Mouse (Mus musculus) midbrain, embryonic 11.5 days (tissue): Measurements from ENCODE around the gene Pygb. TPM values are rescaled to one million over a fixed set of nuclear protein-coding genes. Genes with fewer than 3 reads are reported as not detected.

ENCODE experiments used
- ATAC-seq: fragments of 200-750 bp; cut with Nextera tagmentation; 2 replicates; pipeline ENCODE4 v1.8.0; 2017; ENCODE audit warnings: moderate TSS enrichment, moderate library complexity; ENCODE audit not compliant: low FRiP score
- DNase-seq: peaks from one replicate; pipeline ENCODE4 v3.0.0; 2015; ENCODE audit warnings: low spot score; ENCODE audit errors: missing footprints
- H3K27ac ChIP-seq: fragments of 300-500 bp; sonication (generic); 2 replicates; pipeline ENCODE4 v1.5.1; 2014; ENCODE audit warnings: low read depth, low read length
- H3K27me3 ChIP-seq: fragments of 300-500 bp; sonication (generic); 2 replicates; pipeline ENCODE4 v1.6.1; 2014; ENCODE audit warnings: mild to moderate bottlenecking, low read length, moderate library complexity, mixed read lengths; ENCODE audit not compliant: control insufficient read depth, insufficient read depth
- H3K36me3 ChIP-seq: fragments of 300-500 bp; sonication (generic); 2 replicates; pipeline ENCODE4 v1.6.1; 2014; ENCODE audit warnings: mild to moderate bottlenecking, low read length, moderate library complexity, mixed read lengths; ENCODE audit not compliant: control insufficient read depth, insufficient read depth
- H3K4me1 ChIP-seq: fragments of 300-500 bp; sonication (generic); 2 replicates; pipeline ENCODE4 v1.6.1; 2014; ENCODE audit warnings: low read length; ENCODE audit not compliant: control insufficient read depth, insufficient read depth
- H3K4me2 ChIP-seq: fragments of 300-500 bp; sonication (generic); 2 replicates; pipeline ENCODE4 v1.6.1; 2014; ENCODE audit warnings: mild to moderate bottlenecking, moderate library complexity
- H3K4me3 ChIP-seq: fragments of 300-500 bp; sonication (generic); 2 replicates; pipeline ENCODE4 v1.5.1; 2014; ENCODE audit warnings: low read depth, low read length
- H3K9ac ChIP-seq: fragments of 300-500 bp; sonication (generic); 2 replicates; pipeline ENCODE4 v1.6.1; 2014; ENCODE audit warnings: low read length
- H3K9me3 ChIP-seq: fragments of 300-500 bp; sonication (generic); 2 replicates; pipeline ENCODE4 v1.6.1; 2016; ENCODE audit warnings: low read length; ENCODE audit not compliant: control insufficient read depth
- WGBS: fragments of 180-500 bp; shearing (Covaris S2); extraction: QIAGEN DNeasy Blood & Tissue Kit; methylation state at CpG from one replicate; pipeline ENCODE4 v1.1.7; 2014; 5-methylcytosine and 5-hydroxymethylcytosine counted together
- polyA plus RNA-seq: library from polyadenylated mRNA; unstranded; fragments of >200 nt; fragmentation: Nextera tagmentation; extraction: Ambion mirVana; gene quantifications from 2 replicates; pipeline ENCODE4 v1.2.1, GENCODE M21; 2014

Gene Pygb
- polyA plus RNA-seq, 1 experiment from 2014 or later = 39.1 TPM

DNA sequence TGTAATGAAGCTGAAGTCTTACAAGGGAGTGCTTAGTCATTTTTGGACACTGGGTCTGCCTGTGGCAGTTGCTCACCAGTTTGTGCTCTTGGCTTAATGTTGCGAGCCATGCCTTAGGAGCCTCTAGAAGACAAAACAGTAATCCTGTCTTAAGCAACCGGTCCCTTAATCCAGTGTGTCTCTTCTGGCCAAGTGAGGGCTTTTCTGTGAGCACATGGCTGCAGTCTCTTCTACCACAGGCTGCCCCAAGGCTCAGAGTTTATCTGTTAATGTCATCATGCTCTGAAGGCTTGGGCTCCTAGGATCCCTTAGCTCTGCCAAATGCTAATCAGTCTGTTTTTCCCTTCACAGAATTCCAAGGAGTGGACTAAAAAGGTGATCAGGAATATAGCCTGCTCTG is 43.5 kb downstream of the Pygb start:
- Histone ChIP-seq H3K27me3 (no peaks in the 10 kb centered on the region), H3K27ac (no peak overlapping the region), H3K4me2 (no peak overlapping the region), H3K36me3 (peaks cover 11% of the 10 kb centered on the region), H3K9me3 (no peaks in the 10 kb centered on the region), H3K4me1 (no peaks in the 10 kb centered on the region), H3K4me3 (no peak overlapping the region), H3K9ac (no peak overlapping the region)
- DNase-seq = no peak
- no peak for ATAC-seq
- 92% methylated on average over 2 of the region's 2 CpGs for WGBS

DNA sequence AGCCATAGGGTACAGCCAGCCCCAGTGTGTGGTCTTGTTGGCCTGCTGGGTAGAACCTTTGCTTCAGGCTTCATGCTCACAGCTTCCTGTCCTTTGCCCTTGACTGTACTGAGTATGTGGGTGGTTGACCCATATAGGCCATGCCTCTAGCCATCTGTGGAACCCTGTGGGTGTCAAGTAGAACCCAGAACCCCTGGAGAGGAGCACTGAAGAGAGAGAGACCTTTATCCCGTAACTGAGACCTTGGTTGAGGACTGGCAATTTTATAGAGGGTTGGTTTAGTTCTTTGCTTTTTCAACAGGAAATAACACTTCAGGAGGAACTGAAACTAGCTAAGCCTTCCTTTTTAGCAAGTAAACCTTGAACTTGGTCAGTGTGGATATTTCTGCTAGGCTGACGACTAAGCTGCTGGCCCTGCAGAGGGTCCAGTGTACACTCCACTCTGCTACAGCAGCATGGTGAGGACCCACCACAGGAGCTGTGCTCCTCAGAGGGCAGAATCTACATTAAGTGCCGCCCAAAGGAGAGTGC is 44.4 kb downstream of the Pygb start:
- H3K36me3 ChIP-seq = peaks cover 11% of the 10 kb centered on the region
- WGBS = 85% methylated on average over 3 of the region's 3 CpGs
- no peak overlapping the region for H3K9ac ChIP-seq
- no peak overlapping the region for H3K4me2 ChIP-seq
- no peaks in the 10 kb centered on the region for H3K4me1 ChIP-seq
- H3K27ac ChIP-seq = no peak overlapping the region
- H3K27me3 ChIP-seq = no peaks in the 10 kb centered on the region
- DNase-seq = no peak
- no peaks in the 10 kb centered on the region for H3K9me3 ChIP-seq
- ATAC-seq = no peak
- no peak overlapping the region for H3K4me3 ChIP-seq

DNA sequence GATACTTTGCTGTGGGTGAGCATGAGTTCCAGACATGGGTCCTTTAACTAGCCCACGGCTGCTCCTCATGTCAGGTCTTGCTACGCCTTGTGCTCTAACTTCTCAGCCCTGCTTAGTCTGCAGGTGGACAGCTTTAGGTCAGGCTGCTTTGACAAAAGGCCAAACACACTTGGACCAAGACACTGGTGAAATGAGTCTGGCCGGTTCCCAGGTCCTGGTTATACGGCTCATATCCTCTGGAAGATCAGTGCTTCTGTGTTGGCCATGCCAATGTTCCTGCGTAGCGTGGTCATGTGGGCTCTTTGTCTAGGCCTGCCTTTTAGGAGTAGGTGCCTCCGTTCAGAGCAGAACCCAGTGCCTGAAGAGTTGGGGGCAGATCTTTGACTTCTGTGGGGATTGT is 45.5 kb downstream of the Pygb start:
- DNase-seq (no peak), ATAC-seq (no peak)
- 94% methylated on average over 7 of the region's 7 CpGs for WGBS
- H3K36me3 ChIP-seq = peaks cover 9% of the 10 kb centered on the region
- H3K9me3 ChIP-seq = no peaks in the 10 kb centered on the region
- H3K9ac ChIP-seq = no peak overlapping the region
- no peak overlapping the region for H3K4me3 ChIP-seq
- H3K27me3 ChIP-seq = no peaks in the 10 kb centered on the region
- no peak overlapping the region for H3K27ac ChIP-seq
- no peaks in the 10 kb centered on the region for H3K4me1 ChIP-seq
- H3K4me2 ChIP-seq = no peak overlapping the region

DNA sequence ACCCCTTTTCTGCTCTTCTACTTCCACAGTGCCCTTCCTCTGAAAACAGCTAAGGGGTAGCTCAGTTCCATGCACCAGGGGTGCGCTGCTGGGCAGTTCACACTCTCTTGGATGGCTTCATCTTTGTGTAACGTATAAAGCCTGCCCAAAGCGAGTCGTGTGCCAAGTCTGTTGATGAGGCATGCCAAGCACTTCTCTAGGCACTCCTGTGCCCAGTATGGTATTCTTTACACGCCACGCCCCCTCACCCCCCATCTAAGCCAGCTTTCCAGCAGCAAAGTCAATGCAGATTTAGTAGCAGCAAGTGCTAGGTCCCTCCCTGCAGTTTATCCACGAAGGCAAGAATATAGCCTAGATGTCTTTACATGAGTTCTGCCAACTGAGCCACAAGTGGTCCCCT is 48.1 kb downstream of the Pygb start:
- WGBS = 91% methylated on average over 7 of the region's 7 CpGs
- Histone ChIP-seq H3K9me3 (no peaks in the 10 kb centered on the region), H3K36me3 (peaks cover 4% of the 10 kb centered on the region; the same call in 1 of the 2 replicates), H3K27ac (no peak overlapping the region), H3K4me1 (no peaks in the 10 kb centered on the region), H3K4me2 (no peak overlapping the region), H3K4me3 (no peak overlapping the region), H3K27me3 (no peaks in the 10 kb centered on the region), H3K9ac (no peak overlapping the region)
- ATAC-seq = no peak
- DNase-seq = no peak

DNA sequence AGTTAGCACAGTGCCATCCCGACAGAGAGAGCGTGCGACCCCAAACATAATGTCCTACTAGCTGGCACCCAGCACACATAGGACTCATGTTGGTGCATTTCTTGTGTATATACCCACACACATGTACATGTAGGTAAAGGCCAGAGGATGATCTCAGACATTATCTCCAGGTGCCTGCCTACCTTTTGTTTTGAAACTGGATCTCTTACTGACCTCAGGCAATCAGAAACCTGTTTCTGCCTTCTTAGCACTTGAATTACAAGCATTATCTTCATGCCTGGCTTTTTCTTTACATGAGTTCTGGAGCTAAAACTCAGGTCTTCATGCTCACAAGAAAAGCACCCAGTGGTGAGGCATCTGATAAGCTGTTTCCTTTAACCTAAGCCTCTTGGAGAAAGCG is 49.4 kb downstream of the Pygb start:
- Histone ChIP-seq H3K36me3 (0 out of 2 replicates have a peak, but pooled peaks cover 2% of the 10 kb centered on the region), H3K27ac (no peak overlapping the region), H3K9me3 (no peaks in the 10 kb centered on the region), H3K4me3 (no peak overlapping the region), H3K9ac (no peak overlapping the region), H3K27me3 (no peaks in the 10 kb centered on the region), H3K4me2 (no peak overlapping the region), H3K4me1 (no peaks in the 10 kb centered on the region)
- 91% methylated on average over 4 of the region's 4 CpGs for WGBS
- ATAC-seq = no peak
- DNase-seq = no peak

DNA sequence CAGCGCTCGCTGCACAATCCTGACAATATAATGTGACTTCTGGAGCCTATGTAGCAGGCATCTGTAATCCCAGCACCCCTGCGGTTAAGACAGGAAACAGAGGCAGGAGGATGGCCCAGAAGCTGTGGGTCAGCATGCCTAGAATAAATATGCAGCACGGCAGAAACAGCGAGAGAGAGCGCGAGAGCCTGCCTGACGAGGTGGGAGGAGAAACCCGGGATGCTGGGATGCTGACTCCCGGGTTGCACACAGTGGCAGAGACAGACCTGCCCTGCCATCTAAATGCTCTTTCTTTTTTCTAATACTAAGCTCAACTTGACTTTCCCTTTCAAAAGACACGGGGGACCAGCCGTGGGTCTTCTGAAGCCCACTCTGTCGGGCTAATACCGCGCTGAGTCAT is 50.4 kb downstream of the Pygb start:
- ATAC-seq (no peak), DNase-seq (no peak)
- Histone ChIP-seq H3K36me3 (0 out of 2 replicates have a peak, but pooled peaks cover 2% of the 10 kb centered on the region), H3K4me2 (no peak overlapping the region), H3K9ac (no peak overlapping the region), H3K9me3 (no peaks in the 10 kb centered on the region), H3K4me3 (no peak overlapping the region), H3K27ac (no peak overlapping the region), H3K27me3 (no peaks in the 10 kb centered on the region), H3K4me1 (no peaks in the 10 kb centered on the region)
- WGBS = 82% methylated on average over 15 of the region's 15 CpGs

DNA sequence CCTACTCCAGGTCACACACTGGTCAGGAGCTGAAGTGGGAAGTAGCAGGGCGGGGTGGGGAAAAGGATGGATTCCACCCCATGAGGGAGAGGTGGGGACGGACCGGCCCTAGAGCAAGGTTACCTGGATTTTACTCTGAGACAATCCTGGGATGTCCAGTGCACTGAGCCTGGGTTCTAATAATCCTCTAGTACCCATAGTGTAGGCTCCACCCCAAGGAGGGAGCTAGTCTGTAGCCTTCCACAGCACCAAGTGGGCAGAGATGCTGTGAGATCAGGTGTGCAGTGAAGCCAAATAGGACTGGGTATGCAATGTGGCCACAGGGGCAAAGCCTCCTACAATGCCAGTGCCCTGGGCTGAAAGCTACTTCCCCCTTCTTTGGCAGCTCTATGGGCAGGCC is 51.2 kb downstream of the Pygb start:
- 97% methylated on average over 3 of the region's 3 CpGs for WGBS

DNA sequence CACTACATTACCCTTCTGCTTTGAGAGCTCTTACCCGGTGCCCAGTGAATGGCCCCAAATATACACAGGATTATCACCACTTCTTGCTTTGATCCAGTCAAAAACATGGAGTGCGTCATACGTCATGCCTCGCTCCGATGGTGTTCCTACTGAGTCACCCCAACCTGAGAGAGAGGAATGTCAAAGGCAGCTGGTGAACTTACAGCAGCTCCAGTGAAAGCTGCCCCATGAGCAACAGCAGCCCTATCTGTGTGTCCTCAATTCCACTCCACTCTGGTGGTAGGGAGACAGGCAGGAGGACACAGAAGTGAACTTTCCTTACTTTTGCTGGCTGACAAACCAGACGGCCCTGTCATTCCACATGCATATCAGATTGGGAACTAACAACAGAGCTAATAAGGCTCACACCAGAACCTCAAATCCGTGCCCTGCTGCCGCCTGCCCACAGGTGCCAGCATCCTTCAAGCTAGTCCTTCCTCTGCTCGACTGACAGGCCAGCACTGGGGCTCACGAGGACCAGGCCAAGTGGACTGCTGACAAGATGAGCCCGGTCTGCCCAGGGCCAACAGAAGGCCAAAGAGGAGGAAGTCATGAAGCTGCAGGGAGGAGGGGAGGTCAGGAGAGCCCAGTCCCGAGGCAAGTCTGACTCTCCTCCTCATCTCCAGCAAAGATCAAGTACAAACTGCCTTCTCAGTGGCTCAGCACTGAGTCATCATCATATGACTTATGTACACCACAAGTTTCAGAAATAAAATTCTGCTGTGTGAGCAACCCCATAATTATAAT is 53.3 kb downstream of the Pygb start:
- ATAC-seq = no peak
- Histone ChIP-seq H3K27me3 (no peaks in the 10 kb centered on the region), H3K4me2 (no peak overlapping the region), H3K9ac (no peak overlapping the region), H3K4me1 (no peaks in the 10 kb centered on the region), H3K9me3 (no peaks in the 10 kb centered on the region), H3K27ac (no peak overlapping the region), H3K4me3 (no peak overlapping the region), H3K36me3 (0 out of 2 replicates have a peak, but pooled peaks cover 2% of the 10 kb centered on the region)
- 87% methylated on average over 12 of the region's 12 CpGs for WGBS
- no peak for DNase-seq

More for the DNA sequence above, 51.2 kb downstream of the Pygb start:
- H3K4me2 ChIP-seq = no peak overlapping the region
- H3K9me3 ChIP-seq = no peaks in the 10 kb centered on the region
- no peak overlapping the region for H3K4me3 ChIP-seq
- ATAC-seq = 0 out of 2 replicates have a peak, but pooled peaks have one; percentile 15
- no peaks in the 10 kb centered on the region for H3K27me3 ChIP-seq
- no peak for DNase-seq
- H3K36me3 ChIP-seq = 0 out of 2 replicates have a peak, but pooled peaks cover 2% of the 10 kb centered on the region
- H3K9ac ChIP-seq = no peak overlapping the region
- no peak overlapping the region for H3K27ac ChIP-seq
- H3K4me1 ChIP-seq = no peaks in the 10 kb centered on the region

DNA sequence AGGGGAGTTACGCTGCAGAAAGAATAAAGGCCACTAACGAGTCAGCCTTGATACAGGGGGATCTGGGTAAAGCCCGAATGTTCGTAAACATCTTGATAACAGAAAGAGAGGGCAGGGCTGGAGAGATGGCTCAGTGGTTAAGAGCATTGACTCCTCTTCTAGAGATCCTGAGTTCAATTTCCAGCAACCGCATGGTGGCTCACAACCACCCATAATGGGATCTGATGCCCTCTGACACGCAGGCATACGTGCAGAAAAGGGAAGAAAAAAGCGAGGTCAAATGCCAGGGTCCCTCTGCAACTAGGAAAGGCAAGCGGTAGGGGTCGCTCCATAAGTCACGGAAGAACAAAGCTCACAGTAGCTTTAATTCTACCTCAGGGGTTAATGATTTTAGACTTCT is 54.6 kb downstream of the Pygb start:
- H3K4me3 ChIP-seq = no peak overlapping the region
- H3K27me3 ChIP-seq = no peaks in the 10 kb centered on the region
- H3K4me2 ChIP-seq = no peak overlapping the region
- no peaks in the 10 kb centered on the region for H3K4me1 ChIP-seq
- no peak overlapping the region for H3K9ac ChIP-seq
- ATAC-seq (no peak), DNase-seq (no peak)
- H3K9me3 ChIP-seq = no peaks in the 10 kb centered on the region
- WGBS = 63% methylated on average over 11 of the region's 11 CpGs
- H3K36me3 ChIP-seq = 0 out of 2 replicates have a peak, but pooled peaks cover 2% of the 10 kb centered on the region
- no peak overlapping the region for H3K27ac ChIP-seq
